Mouse (Mus musculus): ENCODE data around the gene Ppil6.

GRCm38 (mm10) chr10:41486506-41487170 lies 3.6 kb upstream of the Ppil6 start:
- TF ChIP-seq MYOD1 (IDR thresholded peaks at IDR 0.05; ENCODE audit: control insufficient read depth, insufficient read length, low read depth) (no peak), CTCF (IDR thresholded peaks at IDR 0.05; ENCODE audit: control insufficient read depth, insufficient read depth, insufficient read length) (no peak), MAX (IDR thresholded peaks at IDR 0.05) (no peak), USF1 (IDR thresholded peaks at IDR 0.05; ENCODE audit: low read depth) (no peak), CEBPB (IDR thresholded peaks at IDR 0.05; ENCODE audit: low read depth) (no peak), MYOG (IDR thresholded peaks at IDR 0.05; ENCODE audit: control insufficient read depth, extremely low read depth, insufficient read length) (no peak), FOSL1 (IDR thresholded peaks at IDR 0.05; ENCODE audit: insufficient read depth, low read length, poor library complexity, severe bottlenecking) (no peak)

Measured in C2C12 (cell line).